Mouse (Mus musculus) urinary bladder, postnatal 14 days (tissue): Measurements from ENCODE around the gene Slc17a4.

Experiments
- DNase-seq: peaks from one replicate; pipeline ENCODE4 v3.0.0; 2021; ENCODE audit warnings: low spot score

Slc17a4 gene

DNA sequence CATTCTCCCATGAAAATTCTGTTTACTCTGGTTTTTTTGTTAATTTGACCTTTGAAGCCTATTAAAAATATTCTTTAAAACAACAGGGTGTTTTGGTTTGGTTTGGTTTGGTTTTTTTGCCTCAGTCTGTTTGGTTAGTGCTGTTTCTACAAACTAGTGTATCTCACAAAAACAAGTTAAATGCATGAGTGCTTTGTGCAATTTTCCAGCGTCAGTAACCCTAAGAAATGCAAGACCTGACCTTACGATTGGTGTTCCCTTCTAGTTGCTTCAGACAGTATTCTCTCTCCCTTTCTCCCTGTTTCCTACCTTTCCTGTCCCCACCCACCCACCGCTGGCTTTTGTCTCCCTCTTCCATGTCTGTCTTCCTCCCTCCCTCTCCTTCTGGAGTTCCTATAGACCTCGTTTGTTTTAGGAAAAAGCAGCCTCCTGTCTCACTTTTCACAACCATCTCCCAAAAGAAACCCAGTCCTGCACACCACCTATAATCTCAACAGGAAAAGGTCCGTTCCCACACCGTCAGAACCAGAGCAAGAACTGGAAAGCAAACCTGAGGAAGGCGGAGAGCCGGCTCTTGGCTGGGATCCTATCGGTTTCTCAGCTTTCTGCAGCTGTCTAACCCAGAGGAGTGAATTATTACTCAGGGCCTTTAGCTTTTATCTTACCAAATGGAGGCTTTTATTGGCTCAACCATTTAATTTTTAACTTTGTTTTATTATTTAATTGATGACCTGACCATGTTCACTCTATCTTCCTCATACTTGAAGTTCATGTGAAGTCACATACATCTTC is at the start of gene Slc17a4:
Gene Slc17a4, minus strand, starts transcription at position 634 of the 792 bp plus-strand sequence.
- no peak for DNase-seq

DNA sequence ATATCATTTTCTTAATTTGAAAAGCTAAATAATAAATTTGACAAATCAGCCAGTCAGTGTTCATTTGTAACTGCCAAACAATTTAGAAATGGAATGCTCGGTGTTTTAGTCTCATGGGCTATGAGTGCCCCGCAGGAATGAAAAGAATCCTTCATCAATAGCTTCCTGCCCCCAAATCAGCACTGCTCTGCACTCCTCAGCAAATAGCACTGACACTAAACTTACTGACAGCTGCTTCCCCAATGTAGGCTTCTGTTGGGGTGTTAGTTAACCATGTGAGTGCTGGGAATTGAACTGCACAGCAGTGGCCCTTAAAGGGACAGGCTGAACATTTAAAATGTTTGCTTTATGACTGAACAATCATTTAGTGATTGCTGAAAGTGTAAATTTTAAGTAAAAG is 45.0 kb upstream of the Slc17a4 start:
- no peak for DNase-seq

DNA sequence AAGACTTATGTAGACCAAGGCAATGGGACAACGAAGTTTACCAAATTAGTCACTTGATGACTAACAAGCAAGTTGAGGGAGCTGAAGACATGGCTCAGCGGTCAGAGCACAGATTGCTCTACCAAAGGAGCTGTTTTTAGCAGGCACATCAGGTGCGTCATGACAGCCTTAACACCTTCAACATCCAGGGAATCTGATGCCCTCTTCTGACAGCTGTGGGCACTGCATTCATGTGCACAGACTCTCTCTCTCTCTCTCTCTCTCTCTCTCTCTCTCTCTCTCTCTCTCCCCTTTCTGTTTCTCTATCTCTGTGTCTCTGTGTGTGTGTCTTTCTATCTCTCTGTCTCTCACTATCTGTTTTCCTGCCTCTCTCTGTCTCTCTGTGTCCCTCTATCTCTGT is 36.1 kb upstream of the Slc17a4 start:
- DNase-seq, result peak; percentile 22

DNA sequence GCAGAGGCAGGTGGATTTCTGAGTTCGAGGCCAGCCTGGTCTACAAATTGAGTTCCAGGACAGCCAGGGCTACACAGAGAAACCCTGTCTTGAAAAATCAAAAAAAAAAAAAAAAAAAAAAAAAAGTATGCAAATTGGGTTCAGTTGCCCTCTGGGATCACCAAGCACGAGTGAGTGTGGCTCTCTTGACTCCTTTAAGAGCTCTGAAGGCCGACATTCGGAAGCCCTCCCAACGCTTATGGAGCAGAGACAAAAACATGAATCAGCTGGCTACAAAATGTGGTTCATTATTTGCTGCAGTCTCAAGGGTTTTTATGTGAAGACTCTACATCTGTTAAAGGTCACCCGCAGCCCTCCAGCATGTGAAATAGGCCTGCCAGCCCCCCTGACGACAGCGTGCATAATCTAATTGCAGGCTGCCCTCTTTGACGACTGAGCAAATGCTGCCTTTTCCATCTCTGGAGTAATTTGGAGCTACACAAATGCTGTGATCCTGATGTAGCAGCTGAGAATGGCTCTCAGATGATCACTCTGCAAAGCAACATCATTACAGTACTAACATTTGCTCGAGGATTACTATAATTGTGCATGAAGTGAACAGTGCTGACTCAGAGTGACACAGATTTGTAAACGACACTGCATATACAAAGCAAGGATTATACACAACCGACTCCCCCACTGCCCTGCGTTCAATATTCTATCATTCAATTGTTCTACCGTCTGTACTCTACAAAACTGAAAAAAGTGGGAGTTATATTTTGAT is 34.9 kb upstream of the Slc17a4 start:
- no peak for DNase-seq

DNA sequence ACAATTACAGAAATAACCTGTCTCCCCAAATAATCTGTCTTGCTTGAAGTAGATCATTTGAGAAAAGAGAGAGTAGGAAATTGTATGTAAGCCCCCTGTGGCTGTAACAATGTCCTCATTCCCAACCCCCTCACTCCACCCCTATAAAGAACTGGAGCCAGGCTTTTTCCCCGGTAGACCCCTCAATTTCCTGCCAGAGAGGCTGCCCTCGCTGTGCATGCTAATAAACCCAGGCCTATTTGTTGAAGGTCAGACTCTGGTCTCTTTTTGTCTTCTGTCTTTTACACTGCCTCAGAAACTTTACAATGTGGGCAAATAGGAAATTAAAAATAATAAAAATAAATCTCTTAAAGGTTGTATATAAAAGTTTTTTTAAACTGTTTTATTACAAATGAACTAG is 31.4 kb upstream of the Slc17a4 start:
- DNase-seq, result no peak

DNA sequence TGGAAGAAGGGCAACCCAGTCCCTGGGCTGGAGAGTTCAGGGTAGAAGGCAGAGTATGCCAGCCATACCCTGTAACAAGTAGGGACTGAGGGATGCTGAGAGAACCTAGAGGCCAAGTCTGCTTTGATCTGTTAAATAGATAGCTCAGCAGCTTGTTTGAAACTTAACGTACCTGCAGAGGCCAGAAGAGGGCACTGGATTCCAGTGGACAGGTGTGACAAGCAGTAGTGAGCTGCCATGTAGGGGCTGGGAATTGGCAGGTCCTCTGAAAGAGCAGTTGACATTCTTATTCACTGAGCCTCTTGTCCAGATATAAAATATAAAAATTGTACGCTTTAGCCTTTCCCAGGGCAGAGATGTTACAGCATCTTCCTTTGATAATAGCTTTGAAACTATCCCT is 28.1 kb upstream of the Slc17a4 start:
- no peak for DNase-seq

DNA sequence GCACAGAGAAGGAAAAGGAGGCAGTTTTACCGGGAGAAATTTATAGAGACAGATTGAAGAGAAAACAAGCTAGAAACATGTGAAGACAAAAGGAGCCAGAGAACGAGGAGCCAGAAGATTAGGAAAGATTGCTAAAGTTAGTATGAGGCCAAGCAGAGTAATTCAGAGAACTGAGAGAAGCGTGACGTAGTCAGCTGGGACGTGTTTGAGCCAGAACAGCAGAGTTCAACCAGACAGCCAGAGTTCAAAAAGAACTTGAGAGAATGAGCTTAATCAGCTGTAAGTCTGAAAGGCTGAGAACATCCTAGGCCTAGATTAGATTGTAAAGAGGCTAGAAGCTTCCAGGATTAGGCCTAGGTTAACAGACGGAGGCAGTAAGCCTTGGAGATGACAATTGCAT is 25.5 kb upstream of the Slc17a4 start:
- DNase-seq, result no peak

DNA sequence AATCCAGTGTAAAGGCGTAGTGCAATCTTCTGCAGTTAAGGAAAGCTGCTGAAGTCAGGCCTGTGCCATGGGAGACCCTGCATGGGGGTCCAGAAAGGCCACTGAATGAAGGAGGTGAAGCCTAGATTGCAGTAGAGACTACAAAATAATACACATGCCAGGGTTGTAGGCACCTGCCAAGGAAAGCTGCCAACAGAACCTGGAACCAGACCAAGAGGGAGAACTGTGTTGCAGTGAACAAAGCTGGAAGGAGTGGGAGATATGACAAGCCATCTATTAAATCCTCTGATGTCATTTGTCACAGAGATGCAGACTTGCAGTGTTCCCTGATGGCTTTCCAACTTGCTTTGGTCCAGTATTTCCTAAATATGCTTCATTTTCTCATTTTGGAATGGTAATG is 23.9 kb upstream of the Slc17a4 start:
- DNase-seq, result no peak

DNA sequence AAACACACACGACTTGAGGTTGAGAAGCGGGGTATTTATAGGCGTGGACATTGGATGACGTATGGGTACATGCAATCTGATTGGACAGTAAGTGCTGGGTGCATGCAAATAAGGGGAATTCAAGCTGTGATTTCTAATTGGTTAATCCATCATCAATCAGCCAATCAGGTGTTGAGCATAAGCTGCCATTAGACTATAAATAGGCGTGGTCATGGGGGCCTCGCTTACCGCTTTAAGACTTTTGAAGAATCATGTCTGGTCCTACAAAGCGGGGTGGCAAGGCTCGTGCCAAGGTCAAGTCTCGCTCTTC is 19.4 kb upstream of the Slc17a4 start, which contains the start of gene Hist1h2aa:
Gene Hist1h2aa, plus strand, starts transcription at position 252 of the 310 bp plus-strand sequence.
- DNase-seq, result no peak

DNA sequence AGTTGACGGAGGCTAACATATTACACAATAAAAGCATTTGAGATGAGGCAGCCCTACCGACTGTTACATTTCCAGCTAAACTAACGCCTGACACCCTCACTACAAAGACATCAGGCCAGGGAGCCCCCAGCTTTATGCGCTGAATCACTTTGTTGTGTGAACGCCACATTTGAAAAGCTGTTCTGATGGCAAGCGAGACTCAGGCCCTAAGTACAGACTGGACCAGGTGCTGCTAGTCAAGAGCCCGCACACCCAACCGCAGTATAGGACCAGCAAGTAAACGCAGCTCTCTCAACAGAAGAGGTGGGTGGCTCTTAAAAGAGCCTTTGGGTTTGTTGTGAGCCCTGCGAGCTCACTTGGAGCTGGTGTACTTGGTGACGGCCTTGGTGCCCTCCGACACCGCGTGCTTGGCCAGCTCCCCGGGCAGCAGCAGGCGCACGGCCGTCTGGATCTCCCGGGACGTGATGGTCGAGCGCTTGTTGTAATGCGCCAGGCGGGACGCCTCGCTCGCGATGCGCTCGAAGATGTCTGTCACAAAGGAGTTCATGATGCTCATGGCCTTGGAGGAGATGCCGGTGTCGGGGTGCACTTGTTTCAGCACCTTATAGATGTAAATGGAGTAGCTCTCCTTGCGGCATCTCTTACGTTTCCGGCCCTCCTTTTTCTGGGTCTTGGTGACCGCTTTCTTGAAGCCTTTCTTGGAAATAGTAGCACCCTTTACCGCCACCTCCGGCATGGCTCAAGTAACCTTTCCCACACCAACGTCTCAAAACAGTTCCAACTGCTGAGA is 18.8 kb upstream of the Slc17a4 start, which contains the start of gene Hist1h2ba:
Gene Hist1h2ba, minus strand, starts transcription at position 736 of the 790 bp plus-strand sequence.
- no peak for DNase-seq

DNA sequence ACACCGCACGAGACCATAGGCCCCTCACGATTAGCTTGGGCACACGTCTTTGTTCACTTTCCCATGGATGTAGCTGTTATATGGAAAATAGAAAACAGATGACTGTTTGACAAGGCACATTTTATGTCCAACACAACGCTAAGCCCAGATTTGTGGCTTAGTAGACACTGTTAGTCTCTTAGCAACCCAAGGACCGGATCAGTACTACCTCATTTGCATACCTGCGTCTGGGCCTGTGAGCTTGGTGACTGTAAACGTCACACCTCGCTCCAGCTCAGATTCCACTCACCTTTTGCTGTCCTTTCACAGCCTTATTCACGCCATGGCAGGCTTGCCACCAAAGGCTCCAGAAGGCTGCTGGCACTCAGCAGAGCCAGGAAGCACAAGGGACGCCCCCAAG is 16.1 kb upstream of the Slc17a4 start:
- DNase-seq, result no peak

DNA sequence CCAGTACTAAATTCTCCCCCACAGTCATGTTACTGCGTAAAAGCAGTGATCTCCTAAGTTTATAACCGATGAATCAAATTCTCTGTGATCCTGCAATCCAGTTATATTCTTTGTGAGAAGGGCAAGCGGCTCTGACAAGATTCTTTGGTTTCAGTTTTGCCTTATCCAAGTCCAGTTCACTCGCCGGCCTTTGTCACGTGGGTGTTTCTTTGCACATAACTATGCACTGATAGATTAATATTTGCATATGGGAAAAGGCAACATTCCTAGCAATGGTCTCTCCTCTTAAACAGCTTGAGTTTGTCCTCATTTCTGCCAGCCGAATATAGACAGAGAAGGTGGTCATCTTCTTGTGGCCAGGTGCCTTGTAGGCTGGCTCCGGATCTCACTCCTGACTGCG is 15.7 kb upstream of the Slc17a4 start:
- DNase-seq, result no peak

DNA sequence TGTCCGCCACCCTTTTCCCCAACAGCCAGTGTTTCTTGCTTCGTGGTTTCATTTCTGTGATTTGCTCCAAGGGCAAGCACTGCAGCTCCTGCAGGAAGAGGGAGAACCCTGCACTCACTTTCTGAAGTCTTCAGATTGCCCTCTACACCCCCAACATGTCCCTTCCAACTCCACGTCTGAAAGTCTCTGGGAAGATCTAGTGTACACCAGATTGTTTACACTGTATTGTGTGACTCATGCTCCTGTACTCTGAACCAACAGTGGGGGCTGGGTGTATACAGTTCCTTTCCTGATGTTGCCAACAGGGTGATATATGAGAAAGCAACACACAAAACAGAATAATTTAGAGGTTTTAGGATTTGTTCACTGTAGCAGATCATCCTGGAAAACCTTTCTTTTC is 13.8 kb upstream of the Slc17a4 start:
- DNase-seq, result peak; percentile 30

DNA sequence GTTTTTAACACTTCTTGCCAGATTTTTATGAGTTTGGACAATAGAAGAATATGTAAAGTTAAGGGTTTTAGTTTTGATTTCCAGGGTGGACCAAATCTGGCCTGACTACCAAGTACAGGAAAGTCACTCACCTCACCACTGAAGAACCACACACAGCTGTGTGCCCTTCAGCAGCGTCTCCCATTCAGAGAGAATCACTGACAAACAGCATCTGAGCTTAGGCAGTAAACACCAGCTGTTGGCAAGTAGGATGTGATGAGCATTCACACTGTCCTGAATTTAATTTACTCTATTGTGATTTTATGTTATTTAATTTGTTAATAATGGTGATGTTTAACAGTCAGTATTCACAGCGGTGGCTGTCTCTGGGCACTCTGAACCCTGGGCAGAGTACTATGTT is 11.0 kb upstream of the Slc17a4 start:
- DNase-seq, result no peak

DNA sequence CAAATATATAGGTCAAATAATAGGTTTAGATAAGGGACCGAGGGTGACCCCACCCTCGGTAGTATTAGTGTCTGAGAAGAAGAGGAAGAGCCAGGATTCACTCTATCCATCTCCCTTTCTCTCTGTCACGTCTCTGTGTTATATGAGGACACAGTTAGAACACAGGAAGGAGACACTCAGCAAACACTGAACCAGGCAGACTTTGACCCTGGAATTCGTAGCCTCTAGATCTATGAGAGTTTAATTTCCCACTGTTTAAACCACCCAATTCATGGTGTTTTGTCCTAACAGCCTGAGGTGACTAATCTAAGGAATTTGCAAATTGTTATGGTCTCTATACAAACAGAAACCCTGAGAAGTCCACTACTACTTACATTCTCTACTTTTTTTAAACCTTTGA is 2.9 kb upstream of the Slc17a4 start:
- DNase-seq, result no peak

DNA sequence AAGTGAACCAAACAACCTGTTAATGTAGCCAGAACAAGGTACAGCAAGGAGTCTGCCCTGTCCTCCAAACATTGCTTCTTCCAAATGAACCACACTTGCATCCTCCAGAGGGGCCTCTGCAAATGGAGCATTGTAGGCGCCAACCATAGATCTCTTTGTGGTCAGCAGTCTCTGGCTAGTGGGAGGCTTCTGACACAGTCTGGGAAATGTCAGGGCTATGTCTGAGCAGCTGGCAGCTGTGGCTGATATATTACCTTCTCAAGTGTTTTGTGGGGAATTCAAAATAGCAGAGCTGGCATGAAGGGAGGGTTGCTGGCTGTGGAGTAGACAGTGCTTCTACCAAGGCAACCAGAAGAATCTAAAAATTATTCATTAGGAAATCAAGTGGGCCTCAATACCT is 1.3 kb upstream of the Slc17a4 start:
- DNase-seq, result no peak

DNA sequence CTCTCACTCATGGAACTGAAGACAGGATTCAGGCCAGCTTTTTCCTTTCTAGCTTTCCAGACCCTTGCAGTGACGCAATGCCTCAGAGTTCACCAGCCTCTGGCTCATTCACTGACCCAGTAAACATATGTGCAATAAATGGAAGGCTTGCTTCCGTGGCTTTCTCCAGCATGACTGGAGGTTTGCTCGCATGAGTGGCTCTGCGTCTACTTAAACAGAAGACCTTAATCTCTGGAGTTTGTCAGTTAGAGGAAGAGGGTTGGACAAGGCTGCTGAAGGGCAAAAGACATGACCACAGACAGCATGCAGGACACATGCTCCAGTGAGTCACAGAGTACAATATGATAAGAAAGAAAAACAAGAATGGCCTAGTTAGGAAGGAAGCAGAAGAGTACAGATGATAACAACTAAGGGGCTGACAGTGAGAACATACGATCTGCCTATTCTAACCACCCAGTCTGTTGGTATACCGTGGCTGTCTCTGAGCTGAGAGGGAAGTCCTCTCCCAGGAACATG is 960 bp downstream of the Slc17a4 start:
- no peak for DNase-seq

DNA sequence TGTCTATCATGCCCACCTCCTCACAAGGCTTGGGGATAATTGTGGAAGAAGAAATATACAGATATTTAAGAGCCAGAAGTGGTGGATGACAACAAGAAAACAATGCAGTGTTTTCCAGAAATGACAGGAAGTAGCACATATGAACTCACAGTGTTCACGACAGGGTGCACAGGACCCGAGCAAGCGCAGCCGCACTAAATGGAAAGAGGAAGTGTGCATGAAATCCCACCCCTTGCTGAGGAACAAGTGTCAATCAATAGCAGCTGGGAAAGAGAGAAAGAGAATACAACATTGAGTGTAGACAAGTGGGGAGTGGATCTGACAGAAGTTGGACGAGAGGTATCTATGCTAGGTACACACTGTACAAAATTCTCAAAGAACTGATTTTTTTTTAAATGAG is 3.5 kb downstream of the Slc17a4 start:
- DNase-seq, result no peak

DNA sequence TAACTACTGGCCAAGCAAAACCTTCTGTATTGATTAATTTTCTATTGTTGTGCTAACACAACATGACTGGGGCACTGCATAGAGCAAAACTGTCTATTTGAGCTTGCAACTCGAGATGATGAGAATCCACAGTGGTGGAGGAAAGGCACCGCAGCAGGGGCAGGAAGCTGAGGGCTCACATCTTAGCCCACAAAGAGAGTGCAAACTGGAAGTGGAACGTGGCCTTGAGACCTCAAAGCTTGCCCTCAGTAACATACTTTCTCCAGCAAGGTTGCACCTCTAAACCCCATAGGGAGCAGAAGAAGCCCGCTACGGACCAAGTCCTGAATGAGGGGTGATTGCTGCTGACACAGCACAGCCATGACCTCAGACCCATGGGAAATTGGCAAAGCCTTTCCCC is 4.7 kb downstream of the Slc17a4 start:
- no peak for DNase-seq

DNA sequence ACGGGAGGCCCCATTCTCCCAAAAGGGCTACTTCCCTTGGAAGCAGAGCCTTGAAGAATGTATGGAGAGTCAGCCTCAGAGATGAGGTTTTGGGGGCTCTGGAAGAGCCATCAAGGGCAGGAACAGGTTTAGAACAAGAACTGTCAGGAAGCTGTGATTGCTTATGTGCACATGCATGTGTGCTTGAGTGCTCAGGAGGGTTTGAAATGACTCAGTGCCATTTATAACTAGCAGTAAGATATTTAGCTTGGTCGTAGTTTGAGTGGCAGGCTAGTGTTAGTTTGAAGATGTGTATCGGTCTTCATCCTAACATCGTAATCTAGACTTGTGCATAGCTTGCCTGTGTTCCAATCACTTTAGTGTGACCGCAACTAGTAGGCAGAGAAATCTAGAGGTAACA is 7.9 kb downstream of the Slc17a4 start:
- no peak for DNase-seq

DNA sequence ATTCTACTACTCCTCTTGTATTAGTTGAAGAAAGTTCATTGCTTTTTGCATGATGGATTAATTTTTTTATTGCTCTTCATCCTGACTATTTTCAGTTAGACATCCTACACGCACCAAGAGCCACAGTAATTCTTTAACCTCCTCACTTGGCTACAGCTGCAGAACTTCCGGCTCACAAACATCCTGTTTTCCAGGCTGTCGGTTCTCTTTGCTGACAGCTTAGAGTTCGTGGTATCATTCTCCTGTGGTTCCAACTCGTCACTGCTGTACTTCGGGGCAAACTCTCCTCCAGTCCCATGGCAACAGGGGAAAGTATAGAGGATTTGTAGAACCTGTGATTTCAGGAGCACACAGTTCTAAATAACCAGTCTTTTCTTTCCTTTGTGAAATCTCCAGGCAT is 16.6 kb downstream of the Slc17a4 start:
- DNase-seq, result no peak

DNA sequence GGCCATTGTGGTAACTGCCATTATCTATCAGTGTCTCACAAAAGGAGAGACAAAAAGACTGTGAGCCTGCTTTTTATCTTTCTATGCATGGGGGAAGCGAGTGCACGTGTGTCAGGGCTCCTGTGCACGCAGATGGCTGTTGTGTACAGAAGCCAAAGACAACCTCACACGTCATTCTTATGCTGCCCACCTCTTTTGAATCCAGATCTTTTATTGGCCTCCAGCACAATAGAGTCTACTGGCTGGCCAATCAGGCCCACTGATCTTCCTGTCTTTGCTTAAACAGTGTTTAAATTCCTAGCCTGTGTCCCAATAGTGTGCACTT is 21.6 kb downstream of the Slc17a4 start:
- no peak for DNase-seq
